28 mouse cellular contexts compared by ENCODE assay signal in genomic region chr1:8142583-8142982, GRCm38 (mm10).
"Had no signal": no experiment of that assay in that cellular context is flagged by ENCODE, and none has a peak within 500 bp of the region (broad histone marks: within the 10 kb centered on the region; RNA-seq: fewer than 3 reads in every experiment).

No protein-coding gene starts in this region.

- H3K27me3 ChIP-seq: limb, embryonic 12.5 days; limb, embryonic 13.5 days; limb, embryonic 15.5 days; liver, embryonic 12.5 days; liver, embryonic 13.5 days; liver, embryonic 15.5 days; lung, embryonic 15.5 days; megakaryocyte, embryonic 14.5 days; midbrain, embryonic 12.5 days; midbrain, embryonic 13.5 days; midbrain, embryonic 15.5 days; neural tube, embryonic 12.5 days had no signal

- H3K36me3 ChIP-seq: limb, embryonic 10.5 days; limb, embryonic 12.5 days; limb, embryonic 13.5 days; limb, embryonic 15.5 days; liver, embryonic 12.5 days; liver, embryonic 13.5 days; liver, embryonic 15.5 days; lung, embryonic 15.5 days; midbrain, embryonic 10.5 days; midbrain, embryonic 12.5 days; midbrain, embryonic 13.5 days; midbrain, embryonic 15.5 days; neural tube, embryonic 12.5 days had no signal

- H3K9ac ChIP-seq: limb, embryonic 12.5 days; limb, embryonic 13.5 days; limb, embryonic 15.5 days; liver, embryonic 12.5 days; liver, embryonic 13.5 days; liver, embryonic 14.5 days; liver, embryonic 15.5 days; liver, postnatal 0 days; lung, embryonic 14.5 days; lung, embryonic 15.5 days; midbrain, embryonic 12.5 days; midbrain, embryonic 13.5 days; midbrain, embryonic 15.5 days; neural tube, embryonic 12.5 days had no signal

- H3K9me3 ChIP-seq: limb, embryonic 10.5 days; limb, embryonic 12.5 days; limb, embryonic 15.5 days; liver, embryonic 12.5 days; liver, embryonic 13.5 days; liver, embryonic 15.5 days; lung, embryonic 15.5 days; midbrain, embryonic 10.5 days; midbrain, embryonic 12.5 days; midbrain, embryonic 13.5 days; midbrain, embryonic 15.5 days; neural tube, embryonic 12.5 days had no signal

- H3K27ac ChIP-seq: limb, embryonic 10.5 days; limb, embryonic 12.5 days; limb, embryonic 13.5 days; limb, embryonic 15.5 days; liver, embryonic 12.5 days; liver, embryonic 13.5 days; liver, embryonic 14.5 days; liver, embryonic 15.5 days; lung, embryonic 15.5 days; macrophage; midbrain, embryonic 10.5 days; midbrain, embryonic 12.5 days; midbrain, embryonic 13.5 days; midbrain, embryonic 15.5 days; neural tube, embryonic 12.5 days had no signal

- DNase-seq: left cerebral cortex, postnatal 4 days; liver; liver, embryonic 13.5 days; liver, postnatal 0 days; lung, adult 18-20 months; lung, adult 2 months; lung, embryonic 14.5 days; lung, postnatal 10 days; lung, postnatal 14 days; lung, postnatal 36 days; lung, postnatal 4 days; midbrain, embryonic 14.5 days had no signal

- H3K4me3 ChIP-seq: limb, embryonic 10.5 days; limb, embryonic 12.5 days; limb, embryonic 13.5 days; limb, embryonic 15.5 days; liver, embryonic 12.5 days; liver, embryonic 13.5 days; liver, embryonic 15.5 days; lung, embryonic 15.5 days; megakaryocyte, embryonic 14.5 days; midbrain, embryonic 10.5 days; midbrain, embryonic 12.5 days; midbrain, embryonic 13.5 days; midbrain, embryonic 15.5 days; myocyte; neural tube, embryonic 12.5 days had no signal

- H3K4me1 ChIP-seq: limb, embryonic 10.5 days; limb, embryonic 12.5 days; limb, embryonic 13.5 days; limb, embryonic 15.5 days; liver, embryonic 12.5 days; liver, embryonic 13.5 days; liver, embryonic 15.5 days; lung, embryonic 15.5 days; megakaryocyte, embryonic 14.5 days; midbrain, embryonic 10.5 days; midbrain, embryonic 12.5 days; midbrain, embryonic 13.5 days; midbrain, embryonic 15.5 days; neural tube, embryonic 12.5 days had no signal
